25 mouse cellular contexts compared by ENCODE assay signal in genomic region chr11:103160738-103161137, GRCm38 (mm10). TPM values are rescaled to one million over a fixed set of nuclear protein-coding genes. Genes with fewer than 3 reads are reported as not detected.
"Had no signal": no experiment of that assay in that cellular context is flagged by ENCODE, and none has a peak within 500 bp of the region (broad histone marks: within the 10 kb centered on the region; RNA-seq: fewer than 3 reads in every experiment).

No protein-coding gene starts in this region.

- DNase-seq: kidney, adult 8-10 months; layer of hippocampus, postnatal 36 days; lung, adult 18-20 months; lung, postnatal 10 days; lung, postnatal 36 days; right cerebral cortex, postnatal 25 days; spleen, adult 18-20 months had no signal

- ATAC-seq: midbrain, embryonic 13.5 days; midbrain, embryonic 16.5 days had no signal

- H3K9me3 ChIP-seq: kidney, embryonic 15.5 days; liver, embryonic 15.5 days; lung, embryonic 15.5 days; midbrain, embryonic 10.5 days; midbrain, embryonic 13.5 days; stomach, embryonic 15.5 days had no signal

- H3K27me3 ChIP-seq: kidney, embryonic 15.5 days; liver, embryonic 15.5 days; lung, embryonic 15.5 days; midbrain, embryonic 13.5 days; neural tube, embryonic 13.5 days; stomach, embryonic 15.5 days had no signal

- H3K4me3 ChIP-seq: kidney, embryonic 15.5 days; left cerebral cortex, adult 2 months; liver, embryonic 15.5 days; lung, embryonic 15.5 days; megakaryocyte, embryonic 14.5 days; midbrain, embryonic 10.5 days; midbrain, embryonic 13.5 days; myocyte; neural tube, embryonic 13.5 days; stomach, embryonic 15.5 days had no signal

- H3K4me2 ChIP-seq: kidney, embryonic 15.5 days; liver, embryonic 11.5 days; liver, embryonic 15.5 days; lung, embryonic 15.5 days; midbrain, embryonic 13.5 days; neural tube, embryonic 13.5 days; stomach, embryonic 15.5 days had no signal

- H3K36me3 ChIP-seq: kidney, embryonic 15.5 days; liver, embryonic 15.5 days; lung, embryonic 15.5 days; midbrain, embryonic 10.5 days; midbrain, embryonic 13.5 days; neural tube, embryonic 13.5 days; stomach, embryonic 15.5 days had no signal

- H3K9ac ChIP-seq: kidney, embryonic 15.5 days; liver, embryonic 15.5 days; lung, embryonic 15.5 days; midbrain, embryonic 13.5 days; neural tube, embryonic 13.5 days; stomach, embryonic 15.5 days had no signal

- H3K27ac ChIP-seq: kidney, embryonic 15.5 days; left cerebral cortex, adult 2 months; liver, embryonic 15.5 days; lung, embryonic 15.5 days; midbrain, embryonic 10.5 days; midbrain, embryonic 13.5 days; neural tube, embryonic 13.5 days; stomach, embryonic 15.5 days had no signal

RNA-seq across cellular contexts. Expression of gene Hexim2, which starts 28.5 kb away (rescaled TPM):
- total RNA-seq: monocyte, adult 5-6 weeks had no signal

RNA-seq across cellular contexts. Expression of gene 1700023F06Rik, which starts 47.6 kb away (rescaled TPM):
- total RNA-seq: monocyte, adult 5-6 weeks; neutrophil, adult 5-6 weeks had no signal
- polyA plus RNA-seq: myocyte had no signal

RNA-seq across cellular contexts. Expression of gene Spata32, which starts 57.5 kb away (rescaled TPM):
- total RNA-seq: monocyte, adult 5-6 weeks; neutrophil, adult 5-6 weeks had no signal
- polyA plus RNA-seq: kidney, embryonic 15.5 days; large intestine, adult 2 months; limb, embryonic 11.5 days; limb, embryonic 14.5 days; liver, embryonic 11.5 days; liver, embryonic 15.5 days; lung, embryonic 15.5 days; midbrain, embryonic 10.5 days; stomach, embryonic 15.5 days; urinary bladder, adult 2 months had no signal
